ENCODE assay signal across 8 mouse cellular contexts in the genomic region with DNA sequence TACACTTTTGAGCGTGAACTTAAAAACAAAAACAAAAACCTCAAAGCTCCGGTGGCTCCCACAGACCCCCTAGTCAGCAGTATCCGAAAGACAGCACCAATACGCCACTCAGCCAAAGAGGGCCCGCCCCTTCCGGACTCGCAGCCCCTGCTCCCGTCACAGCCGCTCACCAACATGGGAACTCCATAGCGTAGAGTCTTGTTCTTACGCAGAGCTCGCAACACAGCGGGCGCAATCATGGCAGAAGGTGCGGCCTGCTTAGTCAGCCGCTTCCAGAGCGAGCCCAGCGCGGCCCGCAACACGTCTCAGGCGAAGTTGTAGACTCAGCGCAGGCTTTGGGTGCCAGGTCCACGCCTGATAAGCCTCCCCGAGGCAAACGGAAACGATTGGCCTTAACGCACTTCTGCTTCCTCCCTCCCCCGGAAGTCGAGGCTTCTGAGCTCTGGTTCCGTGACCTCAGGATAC. TPM values are rescaled to one million over a fixed set of nuclear protein-coding genes. Genes with fewer than 3 reads are reported as not detected.
DNase-seq lines count a peak whose midpoint lies in the region; ATAC-seq lines count a peak whose summit lies in the region.

A gene (minus strand): TSS at position 401 of the 465 bp plus-strand sequence.

- H3K4me2 ChIP-seq in hindbrain, embryonic 14.5 days (replicated peaks) = peak within 1 kb of the TSS; percentile 70

- DNase-seq in R1 (ENCODE audit: low read depth, low spot score) = peak; percentile 93
- peak; percentile 89 to 92 for DNase-seq in cerebellum, postnatal 25 days
- peak; percentile 74 to 85 for DNase-seq in frontal cortex, postnatal 25 days (ENCODE audit: low spot score in 2 of 2)
- peak; percentile 84 for DNase-seq in hindbrain, embryonic 14.5 days (ENCODE audit: low spot score)
- peak; percentile 87 to 88 for DNase-seq in layer of hippocampus, postnatal 36 days
- DNase-seq in lung, postnatal 36 days = peak; percentile 92
- peak; percentile 92 for DNase-seq in retina, postnatal 1 day
- DNase-seq in urinary bladder, adult 18-20 months (ENCODE audit: low spot score in 2 of 2) = peak; percentile 78 to 85

- H3K4me3 ChIP-seq in hindbrain, embryonic 14.5 days (replicated peaks; ENCODE audit: low read length) = peak within 1 kb of the TSS; percentile 52

- peak; percentile 97 for ATAC-seq in hindbrain, embryonic 14.5 days (ENCODE audit: low FRiP score)

- under 1% methylated on average over 31 of the region's 31 CpGs for WGBS in hindbrain, embryonic 14.5 days

- H3K9me3 ChIP-seq in hindbrain, embryonic 14.5 days (ENCODE audit: control insufficient read depth, low read length) = no peaks in the 10 kb centered on the region

- peak within 1 kb of the TSS; percentile 68 for H3K9ac ChIP-seq in hindbrain, embryonic 14.5 days

- H3K27ac ChIP-seq in hindbrain, embryonic 14.5 days = peak within 1 kb of the TSS; percentile 92

- peaks cover 8% of the 10 kb centered on the region for H3K4me1 ChIP-seq in hindbrain, embryonic 14.5 days (replicated peaks; ENCODE audit: control insufficient read depth, insufficient read depth, low read length)

- H3K27me3 ChIP-seq in hindbrain, embryonic 14.5 days (ENCODE audit: control insufficient read depth, insufficient read depth, low read length) = no peaks in the 10 kb centered on the region

- no peaks in the 10 kb centered on the region for H3K36me3 ChIP-seq in hindbrain, embryonic 14.5 days (replicated peaks; ENCODE audit: control insufficient read depth, insufficient read depth)

RNA-seq across cellular contexts. Expression of the gene that starts here (rescaled TPM):
- 117 and 136 TPM in 2 replicates for polyA plus RNA-seq in hindbrain, embryonic 14.5 days (2014; fragmentation: Nextera tagmentation; extraction: Ambion mirVana)
- total RNA-seq in layer of hippocampus, postnatal 36 days (2021) = 10 to 100 TPM; 43.8 to 44.2 TPM

Comparison
In these comparisons a context has a peak if more than half of its experiments do, and no peak if none do; other contexts are left out.
1. Peak in every context shown above with its lines: DNase-seq, ATAC-seq, H3K4me3 ChIP-seq and H3K27ac ChIP-seq.